Mouse (Mus musculus) monocyte, adult 5-6 weeks (primary cell): ENCODE data around the gene Dnajc11. TPM values are rescaled to one million over a fixed set of nuclear protein-coding genes. Genes with fewer than 3 reads are reported as not detected.

Source experiments
- ATAC-seq: fragments of 153-309, 156-312 bp; replicated peaks from 2 replicates; pipeline ENCODE4 v1.8.0; 2017; ENCODE audit warnings: mild to moderate bottlenecking; ENCODE audit not compliant: low TSS enrichment, insufficient number of reproducible peaks, severe bottlenecking, poor library complexity, low FRiP score
- total RNA-seq: library from RNA; stranded (forward); fragments of 200-1000, 200-491, 200-594 nt; gene quantifications from 3 replicates; pipeline ENCODE4 v1.2.3, GENCODE M21; 2017

Gene Dnajc11
- total RNA-seq, 1 experiment from 2014 or later = 23.0 TPM

DNA sequence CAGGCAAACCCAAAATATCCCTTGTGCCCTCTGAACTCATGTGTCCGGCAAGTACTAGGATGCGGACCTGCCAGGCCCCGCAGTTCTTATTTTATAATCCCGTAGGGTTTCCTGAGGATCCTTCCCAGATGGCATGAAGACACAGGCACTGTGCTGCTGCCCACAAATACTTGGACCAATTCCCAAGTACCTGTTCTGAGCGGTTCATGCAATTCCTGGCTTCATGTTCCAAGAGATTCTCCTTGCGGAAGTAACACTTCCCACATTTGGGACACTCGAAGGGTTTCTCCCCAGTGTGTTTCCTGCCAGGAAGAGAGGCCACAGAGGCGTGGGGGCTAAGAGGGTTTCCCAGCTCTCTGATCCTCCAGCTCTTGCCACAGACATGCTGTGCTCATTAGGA, 89.0 kb downstream of the Dnajc11 start:
- ATAC-seq = no peak

DNA sequence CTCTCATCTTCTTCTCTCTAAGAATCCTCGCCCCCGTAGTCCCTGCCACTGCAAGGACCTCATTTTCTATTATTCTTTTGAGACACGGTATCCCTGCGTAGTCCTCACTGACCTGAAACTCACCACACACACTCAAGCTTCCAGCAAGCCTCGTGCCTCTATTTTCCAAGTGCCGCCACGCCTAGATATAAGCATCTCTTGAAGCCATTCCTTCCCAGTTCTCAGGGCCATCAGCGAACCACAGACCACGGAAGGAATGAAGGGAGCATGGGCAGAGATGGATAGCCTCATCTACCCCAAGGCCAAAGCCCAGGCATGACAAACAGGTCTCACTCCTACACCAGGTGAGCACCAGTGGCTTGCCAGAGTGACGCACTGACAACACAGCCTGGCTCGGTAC, 91.0 kb downstream of the Dnajc11 start:
- ATAC-seq = no peak

DNA sequence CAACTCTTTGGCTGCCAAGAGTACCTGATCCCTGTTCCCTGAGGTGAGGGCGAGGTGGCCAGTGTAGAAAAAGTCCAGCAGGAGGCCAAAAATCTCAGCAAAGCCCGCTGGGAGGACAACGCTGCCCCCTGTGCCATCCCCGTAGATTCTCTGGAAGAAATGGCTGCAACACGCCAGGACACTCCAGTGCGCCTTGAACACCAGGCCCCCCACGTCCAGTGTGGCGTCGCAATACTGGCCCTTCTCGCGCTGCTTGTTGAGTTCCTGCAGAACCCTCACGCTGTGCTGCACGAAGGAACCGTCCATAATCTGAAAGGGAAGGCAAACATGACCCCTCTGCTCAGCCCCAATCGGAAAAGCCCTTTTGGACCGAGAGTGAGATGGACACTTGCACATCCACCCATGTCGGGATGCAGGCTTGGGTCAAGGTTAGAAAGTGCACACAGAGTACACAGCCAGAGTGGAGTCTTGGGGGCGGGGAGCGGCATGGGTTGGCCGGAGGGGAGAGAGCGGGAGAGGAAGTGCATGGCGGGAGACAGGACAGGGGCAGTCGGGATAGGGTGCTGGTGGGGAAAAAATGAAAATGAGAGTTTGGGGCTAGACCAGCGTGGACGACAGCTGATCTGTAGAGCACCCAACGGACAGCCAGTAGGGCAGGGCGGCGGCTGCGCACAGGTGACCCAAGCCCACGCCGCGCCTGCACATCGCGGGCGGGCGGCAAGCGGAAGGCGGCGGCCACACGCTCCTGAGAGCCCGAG, 93.4 kb downstream of the Dnajc11 start:
- 0 out of 2 replicates have a peak, but pooled peaks have one; percentile 8 for ATAC-seq

DNA sequence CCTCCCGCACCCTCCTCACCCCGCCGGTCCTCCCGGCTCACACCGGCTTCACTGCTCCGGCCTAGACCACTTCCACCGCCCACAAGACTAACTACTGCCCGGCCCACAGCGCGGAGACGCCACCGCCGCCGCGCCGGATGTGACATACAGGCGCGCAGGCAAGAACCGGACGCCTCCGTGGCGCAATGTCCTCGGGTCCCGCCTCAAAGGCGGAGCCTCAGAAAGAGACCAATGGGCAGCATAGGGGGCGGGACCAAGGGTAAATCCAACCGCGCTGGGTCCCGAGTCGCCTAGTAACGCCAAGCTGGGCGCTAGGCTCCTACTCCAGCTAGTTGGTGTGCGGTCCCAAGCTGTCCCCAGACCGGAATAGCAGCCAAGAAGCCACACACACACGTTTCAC, 94.0 kb downstream of the Dnajc11 start, which contains the start of gene Zbtb48:
TSS of gene Zbtb48 (minus strand) at position 148 of the 400 bp plus-strand sequence.
- peak; percentile 89 for ATAC-seq

- no peak for ATAC-seq
Observed at GRCm38 (mm10) chr4:152028456-152028855, 95.0 kb downstream of the Dnajc11 start.

GRCm38 (mm10) chr4:152029087-152029486, 95.6 kb downstream of the Dnajc11 start:
- no peak for ATAC-seq

- no peak for ATAC-seq
Observed at GRCm38 (mm10) chr4:152029997-152030396, 96.5 kb downstream of the Dnajc11 start.

Other genes starting within 250 kb of the Dnajc11 start
- 8.8 to 43.8 TPM (median 22.1 TPM) in 3 replicates for gene Camta1, start 71.8 kb upstream of the Dnajc11 start, total RNA-seq
- gene Thap3, start 55.3 kb downstream of the Dnajc11 start, total RNA-seq = 7.5 to 11.4 TPM (median 10.5 TPM) in 3 replicates
- gene Phf13, start 62.6 kb downstream of the Dnajc11 start, total RNA-seq = 6.7 to 8.8 TPM (median 7.8 TPM) in 3 replicates
- 7.1 to 11.1 TPM (median 9.6 TPM) in 3 replicates for gene Klhl21, start 75.1 kb downstream of the Dnajc11 start, total RNA-seq
- gene Zbtb48, start 94.0 kb downstream of the Dnajc11 start, total RNA-seq = 4.1 to 10.8 TPM (median 9.1 TPM) in 3 replicates
- gene Tas1r1, start 104.9 kb downstream of the Dnajc11 start, total RNA-seq = not detected in 3 replicates
- 12.1 to 23.8 TPM (median 16.9 TPM) in 3 replicates for gene Nol9, start 105.6 kb downstream of the Dnajc11 start, total RNA-seq
- 2.5 to 8.2 TPM (median 5.6 TPM) in 3 replicates for gene Plekhg5, start 138.8 kb downstream of the Dnajc11 start, total RNA-seq
- gene Tnfrsf25, start 182.2 kb downstream of the Dnajc11 start, total RNA-seq = 1.3 to 4.7 TPM in 2 of 3 replicates, not detected in the other
- gene Espn, start 218.7 kb downstream of the Dnajc11 start, total RNA-seq = 0.53 to 2.0 TPM (median 0.78 TPM) in 3 replicates
- gene Hes2, start 225.2 kb downstream of the Dnajc11 start, total RNA-seq = not detected in 3 replicates
- gene Acot7, start 244.4 kb downstream of the Dnajc11 start, total RNA-seq = 18.1 to 62.4 TPM (median 30.9 TPM) in 3 replicates